Mouse (Mus musculus): ENCODE data around the gene Pi4ka.

DNA sequence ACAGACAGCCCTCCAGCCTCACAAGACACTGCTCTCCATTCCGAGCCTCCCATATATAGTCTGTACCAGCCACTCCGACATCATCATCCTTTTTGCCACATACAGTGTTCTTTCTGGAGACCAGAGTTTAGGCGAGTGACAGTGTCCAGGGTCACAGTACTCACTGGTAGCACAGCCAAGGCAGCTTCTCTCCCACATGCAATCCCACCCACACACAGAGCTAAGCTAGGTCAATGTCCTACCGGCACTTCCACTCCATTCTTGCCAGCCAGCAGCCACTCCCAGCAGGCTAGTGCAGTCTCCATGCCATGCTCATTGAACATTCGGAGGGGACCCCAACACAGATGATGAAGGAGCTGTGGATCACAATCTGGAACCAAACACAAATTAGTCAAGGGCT lies 98.7 kb downstream of the Pi4ka start:
- no peak for TF ChIP-seq CTCF (IDR thresholded peaks at IDR 0.05; ENCODE audit: low read depth)
- TF ChIP-seq EP300 (IDR thresholded peaks at IDR 0.05; ENCODE audit: low read depth), result no peak

All from liver, postnatal 0 days (tissue).